Mouse (Mus musculus) MEL (cell line): ENCODE measurements around the gene Ccdc17.
A peak's percentile ranks its signal among the peaks of the same experiment; 100 is the strongest.

ENCODE experiments used
- CTCF ChIP-seq, 3 experiments: IDR thresholded peaks in 2 of 3; conservative IDR thresholded peaks in 1 of 3; 2 replicates each; pipeline ENCODE4 v1.5.1; 2011 to 2012; ENCODE audit warnings: low read length in 3 of 3, low read depth in 2 of 3, mild to moderate bottlenecking in 2 of 3, improper control_type of control experiment in 1 of 3, inconsistent platforms in 1 of 3, mixed read lengths in 1 of 3, moderate library complexity in 1 of 3; ENCODE audit not compliant: control insufficient read depth in 1 of 3, insufficient read depth in 1 of 3, poor library complexity in 1 of 3, severe bottlenecking in 1 of 3
- HCFC1 ChIP-seq: IDR thresholded peaks from 2 replicates; pipeline ENCODE4 v1.6.1; 2012; ENCODE audit warnings: low read depth, mild to moderate bottlenecking, inconsistent platforms, low read length, improper control_type of control experiment, moderate library complexity
- KAT2A ChIP-seq: conservative IDR thresholded peaks from 2 replicates; pipeline ENCODE4 v1.6.1; 2012; ENCODE audit warnings: low read depth, low read length, improper control_type of control experiment, inconsistent platforms
- POLR2A ChIP-seq, 2 experiments: IDR thresholded peaks; 2 replicates each; pipeline ENCODE4 v1.6.1; 2011 to 2012; ENCODE audit warnings: low read length in 2 of 2, mild to moderate bottlenecking in 2 of 2, control low read depth in 1 of 2, improper control_type of control experiment in 1 of 2, low read depth in 1 of 2, moderate library complexity in 1 of 2; ENCODE audit not compliant: control insufficient read depth in 1 of 2, insufficient read depth in 1 of 2, poor library complexity in 1 of 2
- POLR2AphosphoS2 ChIP-seq: IDR thresholded peaks from 2 replicates; pipeline ENCODE4 v1.6.1; 2011; ENCODE audit warnings: low read length, improper control_type of control experiment

GRCm38 (mm10) chr4:116644326-116644725 lies 47.9 kb downstream of the Ccdc17 start:
- TF ChIP-seq CTCF (IDR thresholded peaks at IDR 0.05 in 2 of 3, conservative IDR thresholded peaks at IDR 0.05 in 1 of 3; ENCODE audit: control insufficient read depth in 1 of 3, insufficient read depth in 1 of 3, low read depth in 2 of 3, low read length in 3 of 3, poor library complexity in 1 of 3, severe bottlenecking in 1 of 3) (peak; percentile 25 to 46 (median 37); a peak in 4 of 6 replicates), POLR2A (IDR thresholded peaks at IDR 0.05; ENCODE audit: control insufficient read depth in 1 of 2, insufficient read depth in 1 of 2, low read depth in 1 of 2, low read length in 2 of 2, poor library complexity in 1 of 2) (no peak), KAT2A (no peak), POLR2AphosphoS2 (no peak), HCFC1 (no peak)
